Mouse (Mus musculus) midbrain, embryonic 16.5 days (tissue): Measurements from ENCODE around the gene Pskh1. TPM values are rescaled to one million over a fixed set of nuclear protein-coding genes. Genes with fewer than 3 reads are reported as not detected.

Experiments
- ATAC-seq: fragments of 200-750 bp; cut with Nextera tagmentation; 2 replicates; pipeline ENCODE4 v1.8.0; 2017; ENCODE audit warnings: moderate TSS enrichment
- H3K27ac ChIP-seq: fragments of 300-500 bp; sonication (generic); 2 replicates; pipeline ENCODE4 v1.5.1; 2014; ENCODE audit warnings: mild to moderate bottlenecking, low read length, mixed read lengths
- H3K27me3 ChIP-seq: fragments of 300-500 bp; sonication (generic); 2 replicates; pipeline ENCODE4 v1.6.1; 2014; ENCODE audit warnings: low read depth, low read length, mixed read lengths; ENCODE audit not compliant: control insufficient read depth, insufficient read depth
- H3K36me3 ChIP-seq: fragments of 300-500 bp; sonication (generic); 2 replicates; pipeline ENCODE4 v1.6.1; 2014; ENCODE audit warnings: mild to moderate bottlenecking, low read length, moderate library complexity, mixed read lengths; ENCODE audit not compliant: control insufficient read depth, insufficient read depth
- H3K4me1 ChIP-seq: fragments of 300-500 bp; sonication (generic); 2 replicates; pipeline ENCODE4 v1.6.1; 2014; ENCODE audit warnings: mild to moderate bottlenecking, low read length, mixed read lengths; ENCODE audit not compliant: control insufficient read depth, insufficient read depth
- H3K4me2 ChIP-seq: fragments of 300-500 bp; sonication (generic); 2 replicates; pipeline ENCODE4 v1.6.1; 2014; ENCODE audit warnings: mild to moderate bottlenecking, low read length, mixed read lengths
- H3K4me3 ChIP-seq: fragments of 300-500 bp; sonication (generic); 2 replicates; pipeline ENCODE4 v1.5.1; 2014; ENCODE audit warnings: low read depth, mild to moderate bottlenecking, low read length, moderate library complexity, mixed read lengths
- H3K9ac ChIP-seq: fragments of 300-500 bp; sonication (generic); 2 replicates; pipeline ENCODE4 v1.6.1; 2014; ENCODE audit warnings: low read depth, low read length, mixed read lengths
- H3K9me3 ChIP-seq: fragments of 300-500 bp; sonication (generic); replicated peaks from 2 replicates; pipeline ENCODE4 v1.6.1; 2014; ENCODE audit warnings: mild to moderate bottlenecking, low read length, mixed read lengths; ENCODE audit not compliant: control insufficient read depth, poor library complexity, severe bottlenecking
- WGBS: fragments of 180-500 bp; shearing (Covaris S2); extraction: QIAGEN DNeasy Blood & Tissue Kit; methylation state at CpG from one replicate; pipeline ENCODE4 v1.1.7; 2014; 5-methylcytosine and 5-hydroxymethylcytosine counted together
- polyA plus RNA-seq: library from polyadenylated mRNA; unstranded; fragments of >200 nt; fragmentation: Nextera tagmentation; extraction: Ambion mirVana; gene quantifications from 2 replicates; pipeline ENCODE4 v1.2.1, GENCODE M21; 2015

The Pskh1 gene
- polyA plus RNA-seq, 1 experiment from 2014 or later = 10.6 TPM

DNA sequence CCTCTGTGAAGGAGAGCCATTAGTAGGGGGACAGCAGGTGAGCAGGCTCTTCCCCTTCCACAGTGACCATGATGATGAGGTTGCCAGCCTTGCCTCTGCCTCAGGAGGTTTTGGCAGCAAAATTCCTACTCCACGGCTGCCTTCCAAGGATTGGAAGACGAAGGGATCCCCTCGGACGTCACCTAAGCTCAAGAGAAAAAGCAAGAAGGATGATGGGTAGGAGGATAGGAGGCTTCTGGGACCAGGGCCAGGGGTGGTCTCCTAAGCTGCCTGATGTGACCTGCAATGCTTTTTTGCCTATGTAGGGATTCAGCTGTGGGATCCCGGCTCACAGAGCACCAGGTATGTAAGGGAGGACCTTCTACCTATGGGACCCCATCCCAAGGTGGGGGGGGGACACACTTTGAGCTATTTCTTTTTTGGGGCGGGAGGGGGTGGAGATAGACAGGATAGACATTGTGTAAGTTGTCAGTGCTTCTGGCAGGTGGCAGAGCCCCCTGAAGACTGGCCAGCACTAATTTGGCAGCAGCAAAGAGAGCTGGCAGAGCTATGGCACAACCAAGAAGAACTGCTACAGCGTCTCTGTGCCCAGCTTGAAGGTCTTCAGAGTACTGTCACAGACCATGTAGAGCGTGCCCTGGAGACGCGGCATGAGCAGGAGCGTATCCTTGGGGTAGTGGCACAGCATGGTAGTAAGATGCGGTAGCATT lies 10.3 kb upstream of the Pskh1 start:
- WGBS = 95% methylated on average over 12 of the region's 12 CpGs
- no peak for ATAC-seq

DNA sequence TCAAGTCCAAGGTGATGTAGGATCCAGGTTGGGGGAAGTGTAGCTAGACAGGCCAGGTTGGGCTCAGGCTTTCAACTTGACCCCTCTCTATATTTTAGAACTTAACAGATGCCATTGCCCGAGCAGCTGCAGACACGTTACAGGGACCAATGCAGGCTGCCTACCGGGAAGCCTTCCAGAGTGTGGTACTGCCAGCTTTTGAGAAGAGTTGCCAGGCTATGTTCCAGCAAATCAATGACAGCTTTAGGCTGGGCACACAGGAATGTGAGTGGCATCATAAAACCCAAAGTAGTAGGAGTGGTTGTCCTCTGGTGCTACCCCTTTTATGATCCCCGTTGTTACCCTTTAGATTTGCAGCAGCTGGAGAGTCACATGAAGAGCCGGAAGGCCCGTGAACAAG lies 9.4 kb upstream of the Pskh1 start:
- WGBS = 93% methylated on average over 6 of the region's 6 CpGs
- Histone ChIP-seq H3K4me1 (peaks cover 5% of the 10 kb centered on the region; the same call in 1 of the 2 replicates), H3K27ac (no peak overlapping the region), H3K27me3 (no peaks in the 10 kb centered on the region), H3K4me3 (no peak overlapping the region), H3K9me3 (no peaks in the 10 kb centered on the region), H3K9ac (no peak overlapping the region), H3K36me3 (peaks cover 53% of the 10 kb centered on the region), H3K4me2 (no peak overlapping the region)
- ATAC-seq = no peak

More for the DNA sequence above, 10.3 kb upstream of the Pskh1 start:
- Histone ChIP-seq H3K36me3 (peaks cover 60% of the 10 kb centered on the region), H3K27me3 (no peaks in the 10 kb centered on the region), H3K4me1 (peaks cover 5% of the 10 kb centered on the region; the same call in 1 of the 2 replicates), H3K27ac (no peak overlapping the region), H3K9ac (no peak overlapping the region), H3K9me3 (no peaks in the 10 kb centered on the region), H3K4me3 (no peak overlapping the region), H3K4me2 (no peak overlapping the region)

DNA sequence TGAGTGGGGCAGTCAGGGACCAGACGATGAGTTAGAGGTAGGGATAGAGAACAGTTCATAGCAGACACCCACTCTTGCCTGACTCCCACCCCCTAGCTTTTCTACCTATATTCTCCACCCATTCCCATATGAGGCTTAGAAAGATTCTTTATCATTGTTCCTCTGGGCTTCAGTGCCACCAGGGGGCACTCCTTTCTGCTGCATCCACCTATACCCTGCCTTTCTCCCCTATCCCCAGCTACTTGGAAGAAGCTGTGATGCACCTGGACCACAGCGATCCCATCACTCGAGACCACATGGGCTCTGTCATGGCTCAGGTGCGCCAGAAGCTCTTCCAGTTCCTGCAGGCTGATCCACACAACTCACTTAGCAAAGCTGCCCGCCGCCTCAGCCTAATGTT lies 7.8 kb upstream of the Pskh1 start:
- peaks cover 39% of the 10 kb centered on the region for H3K36me3 ChIP-seq
- H3K27ac ChIP-seq = no peak overlapping the region
- ATAC-seq = no peak
- no peaks in the 10 kb centered on the region for H3K9me3 ChIP-seq
- no peak overlapping the region for H3K9ac ChIP-seq
- H3K27me3 ChIP-seq = no peaks in the 10 kb centered on the region
- no peak overlapping the region for H3K4me2 ChIP-seq
- H3K4me3 ChIP-seq = no peak overlapping the region
- 87% methylated on average over 6 of the region's 6 CpGs for WGBS
- peaks cover 5% of the 10 kb centered on the region; the same call in 1 of the 2 replicates for H3K4me1 ChIP-seq

DNA sequence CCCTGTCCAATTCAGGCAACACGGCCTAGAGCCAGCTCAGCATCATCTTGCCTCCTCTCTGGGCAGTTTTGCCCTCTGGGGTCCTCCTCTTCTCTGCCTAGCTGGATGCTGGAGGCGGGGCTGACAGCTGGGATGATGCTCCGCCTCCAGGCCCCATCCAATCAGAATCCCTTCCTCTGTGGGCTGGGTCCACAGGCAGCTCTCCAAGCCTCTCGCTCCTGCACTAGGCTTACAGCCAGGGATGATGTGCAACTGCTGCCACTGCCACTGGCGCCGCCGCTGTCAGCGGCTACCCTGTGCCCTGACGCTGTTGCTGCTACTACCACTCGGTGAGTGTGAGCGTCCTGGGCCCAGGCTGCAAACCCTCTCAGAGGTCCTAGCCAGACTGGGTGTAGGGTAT lies 6.9 kb upstream of the Pskh1 start, which contains the start of gene Nrn1l:
Nrn1l (plus strand) TSS at position 229 of the 400 bp plus-strand sequence.
- H3K9ac ChIP-seq = 0 out of 2 replicates have a peak within 1 kb of the TSS, but pooled peaks have one; percentile 20
- peak; percentile 74 for ATAC-seq
- no peaks in the 10 kb centered on the region for H3K27me3 ChIP-seq
- H3K4me2 ChIP-seq = peak within 1 kb of the TSS; percentile 23; the same call in 1 of the 2 replicates
- peaks cover 5% of the 10 kb centered on the region; the same call in 1 of the 2 replicates for H3K4me1 ChIP-seq
- no peak within 1 kb of the TSS for H3K4me3 ChIP-seq
- peaks cover 35% of the 10 kb centered on the region for H3K36me3 ChIP-seq
- WGBS = 5% methylated on average over 11 of the region's 11 CpGs
- H3K9me3 ChIP-seq = no peaks in the 10 kb centered on the region
- 0 out of 2 replicates have a peak within 1 kb of the TSS, but pooled peaks have one; percentile 8 for H3K27ac ChIP-seq

DNA sequence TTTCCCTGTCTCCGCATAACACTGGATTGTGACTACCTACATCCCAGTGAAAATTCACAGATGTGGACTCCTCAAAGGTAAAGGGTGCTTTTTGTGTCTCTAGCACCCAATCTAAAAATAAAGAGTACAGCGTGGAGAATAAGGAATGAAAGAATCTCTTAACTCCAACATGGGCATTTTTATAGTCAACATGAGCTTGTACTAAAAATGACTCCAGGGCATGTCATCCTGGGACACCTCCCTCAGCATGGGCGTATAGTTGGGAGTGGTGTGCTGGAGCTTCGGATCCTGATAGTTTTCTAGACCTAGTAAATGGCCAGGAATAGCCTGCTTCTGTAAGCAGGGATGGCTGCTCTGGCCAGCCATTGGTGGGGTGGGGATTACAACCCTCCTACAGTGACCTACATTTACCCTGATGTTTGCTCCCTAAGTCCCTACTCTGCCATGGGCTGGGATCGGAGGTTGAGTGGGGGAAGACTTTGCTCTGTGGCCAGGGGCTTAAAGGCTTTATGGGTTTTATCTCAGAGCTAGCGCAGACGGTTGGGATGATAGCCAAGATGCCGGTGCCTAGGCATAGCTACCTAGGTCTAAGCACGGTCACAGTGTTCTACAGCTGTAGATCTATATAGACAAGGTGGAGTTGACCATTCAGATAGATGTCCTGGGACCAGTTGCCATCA lies 2.3 kb upstream of the Pskh1 start:
- ATAC-seq = no peak
- Histone ChIP-seq H3K4me1 (peaks cover 15% of the 10 kb centered on the region), H3K36me3 (peaks cover under 1% of the 10 kb centered on the region; the same call in 1 of the 2 replicates), H3K9ac (no peak overlapping the region), H3K4me2 (no peak overlapping the region), H3K27ac (no peak overlapping the region), H3K4me3 (no peak overlapping the region), H3K27me3 (no peaks in the 10 kb centered on the region), H3K9me3 (no peaks in the 10 kb centered on the region)
- WGBS = 80% methylated on average over 9 of the region's 9 CpGs

DNA sequence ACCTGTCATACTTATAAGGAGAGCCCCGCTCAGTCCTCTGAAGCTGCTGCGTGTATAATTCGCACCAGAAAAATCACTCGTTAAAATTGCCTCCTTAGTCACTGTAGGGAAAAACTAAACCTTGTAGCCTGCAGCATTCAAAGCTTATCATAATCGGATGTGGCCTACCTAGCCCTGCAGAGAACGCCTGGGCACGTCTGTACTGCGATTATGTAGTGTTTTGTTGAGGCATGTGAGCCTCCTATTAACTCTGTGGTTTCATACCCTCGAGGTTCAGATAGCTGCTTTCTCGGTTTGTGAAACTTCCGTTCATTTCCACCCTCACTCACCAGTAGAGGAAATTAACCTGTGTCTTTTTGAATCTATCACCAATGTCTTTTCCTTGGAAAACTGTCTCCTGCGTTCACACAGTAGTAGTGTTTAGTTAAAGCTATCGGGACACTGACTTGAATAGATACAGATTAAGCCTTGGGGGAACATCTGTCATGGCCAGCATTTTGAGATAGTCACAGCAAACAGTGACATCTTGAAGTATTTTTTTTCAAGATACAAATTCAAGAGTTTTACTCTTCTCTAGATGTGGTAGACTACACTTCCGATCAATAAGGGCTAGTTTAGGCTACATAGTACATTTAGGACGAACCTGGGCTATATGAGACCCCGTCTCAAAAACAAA lies 838 bp downstream of the Pskh1 start:
- no peaks in the 10 kb centered on the region for H3K36me3 ChIP-seq
- no peaks in the 10 kb centered on the region for H3K9me3 ChIP-seq
- peak overlapping the region; percentile 86 for H3K27ac ChIP-seq
- WGBS = 37% methylated on average over 16 of the region's 16 CpGs
- no peaks in the 10 kb centered on the region for H3K27me3 ChIP-seq
- peaks cover 10% of the 10 kb centered on the region for H3K4me1 ChIP-seq
- H3K4me2 ChIP-seq = peak overlapping the region; percentile 86
- H3K4me3 ChIP-seq = peak overlapping the region; percentile 80
- ATAC-seq = peak; percentile 19
- H3K9ac ChIP-seq = peak overlapping the region; percentile 94

DNA sequence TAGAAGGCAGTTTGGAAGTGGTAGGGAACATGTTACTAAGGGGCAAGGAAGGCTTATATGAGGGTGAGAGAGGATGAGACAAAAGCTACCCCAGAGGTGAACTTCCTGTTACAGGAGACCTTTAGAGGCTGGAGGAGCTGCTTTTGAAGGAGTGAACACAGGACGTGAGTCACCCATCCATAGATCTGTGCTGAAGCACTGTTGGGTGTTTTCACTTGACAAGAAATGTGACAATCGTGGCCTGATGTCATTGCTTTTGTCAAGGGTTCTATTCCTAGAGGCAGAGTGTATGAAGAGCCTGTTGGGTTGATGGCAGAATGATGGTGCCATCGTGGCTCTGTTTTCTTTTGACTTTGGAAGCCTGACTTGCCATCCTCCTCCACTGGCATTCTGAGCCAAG lies 19.1 kb downstream of the Pskh1 start:
- no peak overlapping the region for H3K9ac ChIP-seq
- H3K4me3 ChIP-seq = no peak overlapping the region
- H3K36me3 ChIP-seq = no peaks in the 10 kb centered on the region; the same call in 1 of the 2 replicates
- H3K27ac ChIP-seq = no peak overlapping the region
- 95% methylated on average over 3 of the region's 3 CpGs for WGBS
- no peaks in the 10 kb centered on the region for H3K27me3 ChIP-seq
- H3K4me1 ChIP-seq = no peaks in the 10 kb centered on the region
- no peaks in the 10 kb centered on the region for H3K9me3 ChIP-seq
- no peak for ATAC-seq
- H3K4me2 ChIP-seq = no peak overlapping the region

DNA sequence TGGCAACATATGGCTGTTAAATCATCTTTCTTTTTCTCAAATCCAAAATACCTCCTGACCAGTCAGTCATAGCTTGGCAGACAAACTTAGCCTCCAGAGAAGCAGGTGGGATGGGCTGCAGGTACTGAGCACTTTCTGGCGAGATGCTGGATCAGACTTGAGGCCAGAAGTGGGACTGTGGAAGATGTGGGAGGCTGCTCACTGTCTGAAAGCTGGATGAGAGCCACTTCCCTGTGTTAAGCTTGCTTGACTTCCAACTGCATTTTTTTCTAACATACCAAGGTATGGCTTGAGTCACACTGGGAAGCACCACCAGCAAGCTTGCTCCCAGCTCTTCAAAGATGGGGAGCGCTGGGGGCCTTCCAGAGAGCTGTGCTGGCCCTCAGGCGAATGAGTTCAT lies 24.9 kb downstream of the Pskh1 start:
- WGBS = 69% methylated on average over 3 of the region's 3 CpGs
- H3K27ac ChIP-seq = no peak overlapping the region
- no peak overlapping the region for H3K9ac ChIP-seq
- H3K27me3 ChIP-seq = no peaks in the 10 kb centered on the region
- no peaks in the 10 kb centered on the region for H3K4me1 ChIP-seq
- no peak overlapping the region for H3K4me3 ChIP-seq
- no peaks in the 10 kb centered on the region; the same call in 1 of the 2 replicates for H3K36me3 ChIP-seq
- no peaks in the 10 kb centered on the region for H3K9me3 ChIP-seq
- ATAC-seq = no peak
- H3K4me2 ChIP-seq = no peak overlapping the region
